Mouse (Mus musculus): Measurements from ENCODE around the gene Tmc6.

GRCm38 (mm10) chr11:117729341-117729740 lies 52.7 kb downstream of the Tmc6 start:
- TF ChIP-seq POLR2A (IDR thresholded peaks at IDR 0.05; ENCODE audit: insufficient read depth, low read depth, low read length) = no peak
- no peak for TF ChIP-seq CTCF (IDR thresholded peaks at IDR 0.05; ENCODE audit: insufficient read depth, low read depth, low read length)

Data from olfactory bulb, adult 2 months (tissue).